8 mouse cellular contexts compared by ENCODE assay signal in the genomic region with DNA sequence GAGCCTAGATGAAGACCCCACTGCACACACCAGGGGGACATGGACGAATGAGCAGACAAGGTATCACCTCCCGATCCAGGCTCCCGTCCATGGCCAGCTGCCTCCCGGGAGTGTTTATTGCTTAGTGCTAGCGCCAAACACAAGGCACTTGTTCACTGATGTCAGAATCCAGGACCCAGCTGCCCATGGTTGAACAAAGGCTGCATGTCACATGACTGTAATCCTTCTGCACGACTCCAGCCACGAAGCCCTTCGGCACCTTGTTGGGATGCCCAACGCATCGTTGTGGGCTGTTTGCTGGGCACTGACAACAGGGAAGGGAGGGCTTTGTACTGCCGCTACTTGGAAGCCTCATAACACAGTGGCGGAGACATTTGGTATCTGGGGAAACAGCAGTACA. TPM values are rescaled to one million over a fixed set of nuclear protein-coding genes. Genes with fewer than 3 reads are reported as not detected.
DNase-seq lines count a peak whose midpoint lies in the region; ATAC-seq lines count a peak whose summit lies in the region.

A gene (plus strand): TSS at position 367 of the 400 bp plus-strand sequence.

- peaks cover 28% of the 10 kb centered on the region for H3K4me1 ChIP-seq in heart, embryonic 16.5 days (ENCODE audit: control insufficient read depth, insufficient read depth, low read length)
- peaks cover 37% of the 10 kb centered on the region for H3K4me1 ChIP-seq in embryonic facial prominence, embryonic 12.5 days
- H3K4me1 ChIP-seq in intestine, embryonic 15.5 days (replicated peaks), result peaks cover 22% of the 10 kb centered on the region
- H3K4me1 ChIP-seq in liver, embryonic 12.5 days, result 0 out of 2 replicates have a peak, but pooled peaks cover 3% of the 10 kb centered on the region
- peaks cover 22% of the 10 kb centered on the region; the same call in 1 of the 2 replicates for H3K4me1 ChIP-seq in stomach, embryonic 14.5 days (ENCODE audit: control insufficient read depth, insufficient read depth, low read length)

- H3K27me3 ChIP-seq in heart, embryonic 16.5 days (ENCODE audit: control insufficient read depth, insufficient read depth, low read length), result no peaks in the 10 kb centered on the region
- H3K27me3 ChIP-seq in embryonic facial prominence, embryonic 12.5 days, result no peaks in the 10 kb centered on the region
- H3K27me3 ChIP-seq in intestine, embryonic 15.5 days (replicated peaks), result no peaks in the 10 kb centered on the region; the same call in 1 of the 2 replicates
- H3K27me3 ChIP-seq in liver, embryonic 12.5 days (replicated peaks), result peaks cover 22% of the 10 kb centered on the region; the same call in 1 of the 2 replicates
- no peaks in the 10 kb centered on the region for H3K27me3 ChIP-seq in stomach, embryonic 14.5 days (ENCODE audit: control insufficient read depth, insufficient read depth, low read length)

- peak within 1 kb of the TSS; percentile 29 for H3K4me3 ChIP-seq in heart, embryonic 16.5 days (ENCODE audit: low read length)
- 0 out of 2 replicates have a peak within 1 kb of the TSS, but pooled peaks have one; percentile 10 for H3K4me3 ChIP-seq in embryonic facial prominence, embryonic 12.5 days
- peak within 1 kb of the TSS; percentile 27 for H3K4me3 ChIP-seq in intestine, embryonic 15.5 days (replicated peaks)
- peak within 1 kb of the TSS; percentile 34 for H3K4me3 ChIP-seq in liver, embryonic 12.5 days
- peak within 1 kb of the TSS; percentile 11; the same call in 1 of the 2 replicates for H3K4me3 ChIP-seq in stomach, embryonic 14.5 days (ENCODE audit: low read depth, low read length)

- H3K9me3 ChIP-seq in heart, embryonic 16.5 days (replicated peaks; ENCODE audit: control insufficient read depth, low read length), result no peaks in the 10 kb centered on the region
- H3K9me3 ChIP-seq in embryonic facial prominence, embryonic 12.5 days, result no peaks in the 10 kb centered on the region
- no peaks in the 10 kb centered on the region for H3K9me3 ChIP-seq in intestine, embryonic 15.5 days
- no peaks in the 10 kb centered on the region for H3K9me3 ChIP-seq in liver, embryonic 12.5 days (replicated peaks)
- no peaks in the 10 kb centered on the region for H3K9me3 ChIP-seq in stomach, embryonic 14.5 days (ENCODE audit: control insufficient read depth, low read depth, low read length)

- H3K9ac ChIP-seq in heart, embryonic 16.5 days (ENCODE audit: low read length), result peak within 1 kb of the TSS; percentile 39; the same call in 1 of the 2 replicates
- peak within 1 kb of the TSS; percentile 15; the same call in 1 of the 2 replicates for H3K9ac ChIP-seq in embryonic facial prominence, embryonic 12.5 days
- 0 out of 2 replicates have a peak within 1 kb of the TSS, but pooled peaks have one; percentile 8 for H3K9ac ChIP-seq in intestine, embryonic 15.5 days
- H3K9ac ChIP-seq in liver, embryonic 12.5 days, result peak within 1 kb of the TSS; percentile 22; the same call in 1 of the 2 replicates
- no peak within 1 kb of the TSS; the same call in 1 of the 2 replicates for H3K9ac ChIP-seq in stomach, embryonic 14.5 days (replicated peaks; ENCODE audit: low read depth, low read length)

- DNase-seq in heart, adult 18-20 months, result no peak
- DNase-seq in gastrocnemius, postnatal 4 days (ENCODE audit: low spot score in 2 of 2), result no peak

- no peak for ATAC-seq in heart, embryonic 16.5 days (replicated peaks; ENCODE audit: extremely low read depth, insufficient read depth, low FRiP score)
- ATAC-seq in embryonic facial prominence, embryonic 12.5 days (ENCODE audit: insufficient number of reproducible peaks, insufficient read depth, low FRiP score, low TSS enrichment), result no peak
- no peak for ATAC-seq in intestine, embryonic 15.5 days
- no peak for ATAC-seq in liver, embryonic 12.5 days
- no peak for ATAC-seq in stomach, embryonic 14.5 days (ENCODE audit: insufficient number of reproducible peaks, insufficient read depth, low FRiP score, low read depth)
- no peak for ATAC-seq in activated CD4-positive, CD25-positive, alpha-beta regulatory T cell, adult 4 months

- WGBS in heart, embryonic 16.5 days, result 70% methylated on average over 12 of the region's 12 CpGs
- WGBS in embryonic facial prominence, embryonic 12.5 days, result 75% methylated on average over 12 of the region's 12 CpGs
- WGBS in intestine, embryonic 15.5 days, result 65% methylated on average over 12 of the region's 12 CpGs
- 72% methylated on average over 12 of the region's 12 CpGs for WGBS in liver, embryonic 12.5 days (ENCODE audit: insufficient replicate concordance)
- 73% methylated on average over 12 of the region's 12 CpGs for WGBS in stomach, embryonic 14.5 days

- peak within 1 kb of the TSS; percentile 62 for H3K27ac ChIP-seq in heart, embryonic 16.5 days (ENCODE audit: low read length)
- peak within 1 kb of the TSS; percentile 75 for H3K27ac ChIP-seq in embryonic facial prominence, embryonic 12.5 days
- 0 out of 2 replicates have a peak within 1 kb of the TSS, but pooled peaks have one; percentile 22 for H3K27ac ChIP-seq in intestine, embryonic 15.5 days
- no peak within 1 kb of the TSS for H3K27ac ChIP-seq in liver, embryonic 12.5 days
- peak within 1 kb of the TSS; percentile 52; the same call in 1 of the 2 replicates for H3K27ac ChIP-seq in stomach, embryonic 14.5 days (ENCODE audit: low read length)

- peak within 1 kb of the TSS; percentile 41 for H3K4me2 ChIP-seq in heart, embryonic 16.5 days (ENCODE audit: low read depth, low read length)
- H3K4me2 ChIP-seq in embryonic facial prominence, embryonic 12.5 days (replicated peaks), result peak within 1 kb of the TSS; percentile 28
- peak within 1 kb of the TSS; percentile 50 for H3K4me2 ChIP-seq in intestine, embryonic 15.5 days (replicated peaks)
- H3K4me2 ChIP-seq in liver, embryonic 12.5 days, result peak within 1 kb of the TSS; percentile 64
- peak within 1 kb of the TSS; percentile 26 for H3K4me2 ChIP-seq in stomach, embryonic 14.5 days (replicated peaks; ENCODE audit: low read depth, low read length)

- no peaks in the 10 kb centered on the region for H3K36me3 ChIP-seq in heart, embryonic 16.5 days (ENCODE audit: control insufficient read depth, insufficient read depth)
- H3K36me3 ChIP-seq in embryonic facial prominence, embryonic 12.5 days, result peaks cover 15% of the 10 kb centered on the region
- H3K36me3 ChIP-seq in intestine, embryonic 15.5 days, result no peaks in the 10 kb centered on the region
- H3K36me3 ChIP-seq in liver, embryonic 12.5 days, result no peaks in the 10 kb centered on the region
- H3K36me3 ChIP-seq in stomach, embryonic 14.5 days (ENCODE audit: control insufficient read depth, insufficient read depth, low read length), result no peaks in the 10 kb centered on the region

RNA-seq across cellular contexts. Expression of the gene that starts here (rescaled TPM):
- 0.17 TPM in 1 of 2 replicates, not detected in the other for polyA plus RNA-seq in heart, embryonic 16.5 days (2015; fragmentation: Nextera tagmentation; extraction: Ambion mirVana)
- total RNA-seq in heart, adult 18-20 months (2021), result not detected
- not detected in 2 replicates for polyA plus RNA-seq in embryonic facial prominence, embryonic 12.5 days (2016; fragmentation: Nextera tagmentation; extraction: Ambion mirVana)
- polyA plus RNA-seq in intestine, embryonic 15.5 days (2015; fragmentation: Nextera tagmentation; extraction: Ambion mirVana), result not detected in 2 replicates
- not detected in 2 replicates for polyA plus RNA-seq in liver, embryonic 12.5 days (2016; fragmentation: Nextera tagmentation; extraction: Ambion mirVana)
- polyA plus RNA-seq in stomach, embryonic 14.5 days (2014; fragmentation: Nextera tagmentation; extraction: Ambion mirVana), result not detected in 2 replicates
- not detected for total RNA-seq in gastrocnemius, postnatal 4 days (2021)
- not detected for polyA plus RNA-seq in activated CD4-positive, CD25-positive, alpha-beta regulatory T cell, adult 4 months (2017; shearing (Covaris generic))
